In genomic region chr4:116221140-116221851, GRCm38 (mm10) we compare ENCODE assay signal across 8 mouse cellular contexts. TPM values are rescaled to one million over a fixed set of nuclear protein-coding genes. Genes with fewer than 3 reads are reported as not detected.
A peak's percentile ranks its signal among the peaks of the same experiment; 100 is the strongest.
DNase-seq lines count a peak whose midpoint lies in the region; ATAC-seq and TF ChIP-seq lines count a peak whose summit lies in the region.

Gene Pik3r3 (plus strand): TSS chr4:116221618.

- TF ChIP-seq POLR2A in testis, adult 2 months (IDR thresholded peaks at IDR 0.05; ENCODE audit: control insufficient read depth, low read depth, low read length) = peak; percentile 97

- H3K9me3 ChIP-seq in E14TG2a.4 (ENCODE audit: low read length) = no peaks in the 10 kb centered on the region
- no peaks in the 10 kb centered on the region for H3K9me3 ChIP-seq in forebrain, embryonic 12.5 days
- no peaks in the 10 kb centered on the region for H3K9me3 ChIP-seq in heart, postnatal 0 days (replicated peaks; ENCODE audit: control insufficient read depth, low read length)
- H3K9me3 ChIP-seq in liver, embryonic 16.5 days (replicated peaks; ENCODE audit: control insufficient read depth, low read length) = no peaks in the 10 kb centered on the region
- H3K9me3 ChIP-seq in neural tube, embryonic 13.5 days = no peaks in the 10 kb centered on the region

- H3K36me3 ChIP-seq in E14TG2a.4 (ENCODE audit: insufficient read depth, low read length) = no peaks in the 10 kb centered on the region
- H3K36me3 ChIP-seq in forebrain, embryonic 12.5 days (replicated peaks) = no peaks in the 10 kb centered on the region
- no peaks in the 10 kb centered on the region for H3K36me3 ChIP-seq in heart, postnatal 0 days (replicated peaks; ENCODE audit: control insufficient read depth, insufficient read depth, low read length)
- no peaks in the 10 kb centered on the region for H3K36me3 ChIP-seq in liver, embryonic 16.5 days (ENCODE audit: control insufficient read depth, insufficient read depth)
- H3K36me3 ChIP-seq in neural tube, embryonic 13.5 days = no peaks in the 10 kb centered on the region
- H3K36me3 ChIP-seq in testis, adult 2 months (ENCODE audit: control insufficient read depth, insufficient read depth, low read length) = no peaks in the 10 kb centered on the region

- TF ChIP-seq CTCF in E14TG2a.4 (conservative IDR thresholded peaks at IDR 0.05; ENCODE audit: low read length) = no peak
- no peak for TF ChIP-seq CTCF in heart, postnatal 0 days (IDR thresholded peaks at IDR 0.05; ENCODE audit: low read depth)
- TF ChIP-seq CTCF in testis, adult 2 months (IDR thresholded peaks at IDR 0.05; ENCODE audit: control insufficient read depth, insufficient read depth, insufficient replicate concordance, low read depth, low read length) = no peak

- peak; percentile 99 for ATAC-seq in forebrain, embryonic 12.5 days (ENCODE audit: low FRiP score)
- peak; percentile 99 for ATAC-seq in heart, postnatal 0 days (ENCODE audit: insufficient read depth, low read depth)
- peak; percentile 100 for ATAC-seq in liver, embryonic 16.5 days (ENCODE audit: low read depth)
- ATAC-seq in neural tube, embryonic 13.5 days (ENCODE audit: low read depth) = peak; percentile 99

- peak within 1 kb of the TSS; percentile 94 for H3K4me3 ChIP-seq in E14TG2a.4 (replicated peaks; ENCODE audit: low read length)
- peak within 1 kb of the TSS; percentile 64 for H3K4me3 ChIP-seq in forebrain, embryonic 12.5 days (replicated peaks)
- H3K4me3 ChIP-seq in heart, postnatal 0 days (ENCODE audit: low read depth, low read length) = peak within 1 kb of the TSS; percentile 91
- peak within 1 kb of the TSS; percentile 92 for H3K4me3 ChIP-seq in liver, embryonic 16.5 days (ENCODE audit: low read depth, low read length)
- H3K4me3 ChIP-seq in neural tube, embryonic 13.5 days = peak within 1 kb of the TSS; percentile 81
- H3K4me3 ChIP-seq in testis, adult 2 months (ENCODE audit: control insufficient read depth, low read depth, low read length) = peak within 1 kb of the TSS; percentile 95

- peak within 1 kb of the TSS; percentile 95 for H3K9ac ChIP-seq in forebrain, embryonic 12.5 days
- peak within 1 kb of the TSS; percentile 95 for H3K9ac ChIP-seq in heart, postnatal 0 days (replicated peaks; ENCODE audit: low read depth, low read length)
- peak within 1 kb of the TSS; percentile 91 for H3K9ac ChIP-seq in liver, embryonic 16.5 days (ENCODE audit: low read depth, low read length)
- peak within 1 kb of the TSS; percentile 97 for H3K9ac ChIP-seq in neural tube, embryonic 13.5 days

- under 1% methylated on average over 52 of the region's 53 CpGs for WGBS in forebrain, embryonic 12.5 days
- 1% methylated on average over 52 of the region's 53 CpGs for WGBS in heart, postnatal 0 days
- WGBS in liver, embryonic 16.5 days (ENCODE audit: insufficient replicate concordance) = under 1% methylated on average over 52 of the region's 53 CpGs
- WGBS in neural tube, embryonic 13.5 days = under 1% methylated on average over 50 of the region's 53 CpGs

- peaks cover 12% of the 10 kb centered on the region for H3K27me3 ChIP-seq in E14TG2a.4 (ENCODE audit: insufficient read depth, low read length)
- no peaks in the 10 kb centered on the region for H3K27me3 ChIP-seq in forebrain, embryonic 12.5 days
- no peaks in the 10 kb centered on the region for H3K27me3 ChIP-seq in heart, postnatal 0 days (ENCODE audit: control insufficient read depth, insufficient read depth, low read length)
- peaks cover 12% of the 10 kb centered on the region for H3K27me3 ChIP-seq in liver, embryonic 16.5 days (ENCODE audit: control insufficient read depth, insufficient read depth, low read depth, low read length)
- H3K27me3 ChIP-seq in neural tube, embryonic 13.5 days = no peaks in the 10 kb centered on the region
- H3K27me3 ChIP-seq in testis, adult 2 months (ENCODE audit: control insufficient read depth, insufficient read depth, low read length) = no peaks in the 10 kb centered on the region

- H3K27ac ChIP-seq in forebrain, embryonic 12.5 days = peak within 1 kb of the TSS; percentile 100
- peak within 1 kb of the TSS; percentile 100 for H3K27ac ChIP-seq in heart, postnatal 0 days (ENCODE audit: low read depth)
- peak within 1 kb of the TSS; percentile 86 for H3K27ac ChIP-seq in liver, embryonic 16.5 days (ENCODE audit: low read length)
- peak within 1 kb of the TSS; percentile 100 for H3K27ac ChIP-seq in neural tube, embryonic 13.5 days (replicated peaks)
- peak within 1 kb of the TSS; percentile 100 for H3K27ac ChIP-seq in testis, adult 2 months (ENCODE audit: control insufficient read depth, insufficient read depth, low read depth, low read length)

- peak within 1 kb of the TSS; percentile 76 for H3K4me2 ChIP-seq in forebrain, embryonic 12.5 days
- H3K4me2 ChIP-seq in heart, postnatal 0 days (ENCODE audit: low read depth, low read length) = peak within 1 kb of the TSS; percentile 87
- H3K4me2 ChIP-seq in liver, embryonic 16.5 days (ENCODE audit: low read depth, low read length) = peak within 1 kb of the TSS; percentile 98
- peak within 1 kb of the TSS; percentile 64 for H3K4me2 ChIP-seq in neural tube, embryonic 13.5 days

- peak; percentile 97 for DNase-seq in c-Kit-positive CD71-positive TER-119-positive erythroid progenitor cells, embryonic 14.5 days (ENCODE audit: low spot score)
- DNase-seq in heart, postnatal 0 days (ENCODE audit: low spot score) = peak; percentile 99
- DNase-seq in kidney, postnatal 4 days = peak; percentile 98 to 99

- peak; percentile 64; the same call in 1 of the 2 replicates for TF ChIP-seq EP300 in heart, postnatal 0 days (IDR thresholded peaks at IDR 0.05; ENCODE audit: low read depth)

- peaks cover 19% of the 10 kb centered on the region for H3K4me1 ChIP-seq in E14TG2a.4 (replicated peaks; ENCODE audit: low read depth, low read length)
- peaks cover 9% of the 10 kb centered on the region for H3K4me1 ChIP-seq in forebrain, embryonic 12.5 days
- peaks cover 10% of the 10 kb centered on the region; the same call in 1 of the 2 replicates for H3K4me1 ChIP-seq in heart, postnatal 0 days (ENCODE audit: control insufficient read depth, insufficient read depth)
- H3K4me1 ChIP-seq in liver, embryonic 16.5 days (ENCODE audit: control insufficient read depth, low read depth, low read length) = peaks cover 11% of the 10 kb centered on the region
- H3K4me1 ChIP-seq in neural tube, embryonic 13.5 days (replicated peaks) = peaks cover 16% of the 10 kb centered on the region
- H3K4me1 ChIP-seq in testis, adult 2 months (ENCODE audit: control insufficient read depth, insufficient read depth, low read length) = peaks cover 3% of the 10 kb centered on the region

RNA-seq across cellular contexts. Expression of gene Pik3r3, which starts in this region (rescaled TPM):
- polyA plus RNA-seq in forebrain, embryonic 12.5 days (2016; fragmentation: Nextera tagmentation; extraction: Ambion mirVana) = 93.5 and 100 TPM in 2 replicates
- total RNA-seq in heart, postnatal 0 days (2014; rRNA removed; ENCODE audit: low replicate concordance) = 7.7 and 8.5 TPM in 2 replicates
- polyA plus RNA-seq in heart, postnatal 0 days (2015; fragmentation: Nextera tagmentation; extraction: Ambion mirVana) = 8.0 and 10.3 TPM in 2 replicates
- polyA plus RNA-seq in liver, embryonic 16.5 days (2015; fragmentation: Nextera tagmentation; extraction: Ambion mirVana) = 0.61 and 0.72 TPM in 2 replicates
- polyA plus RNA-seq in neural tube, embryonic 13.5 days (2015; fragmentation: Nextera tagmentation; extraction: Ambion mirVana) = 72.3 and 78.9 TPM in 2 replicates
- 46.5 TPM in 2 replicates for polyA plus RNA-seq in testis, adult 2 months (2012; rRNA removed)

Comparison
In these comparisons a context has a peak if more than half of its experiments do, and no peak if none do; other contexts are left out.
1. Peak in every context shown above with its lines: DNase-seq, ATAC-seq, H3K4me3 ChIP-seq and H3K27ac ChIP-seq.
2. Peak in ATAC-seq, H3K4me3 ChIP-seq, H3K27ac ChIP-seq, H3K9ac ChIP-seq and H3K4me2 ChIP-seq in liver, embryonic 16.5 days; RNA of the gene not detected or under 1 TPM.